Mouse (Mus musculus) testis, postnatal 14 days (tissue): Measurements from ENCODE around the gene Tarbp1.
"Not testable (repeated sequence)": the region's sequence is repeated elsewhere in the genome, so short reads cannot be mapped to it uniquely, and the experiment has no call there.

Experiments
- DNase-seq: peaks from one replicate; pipeline ENCODE4 v3.0.0; 2021; ENCODE audit warnings: low spot score

Gene Tarbp1

DNA sequence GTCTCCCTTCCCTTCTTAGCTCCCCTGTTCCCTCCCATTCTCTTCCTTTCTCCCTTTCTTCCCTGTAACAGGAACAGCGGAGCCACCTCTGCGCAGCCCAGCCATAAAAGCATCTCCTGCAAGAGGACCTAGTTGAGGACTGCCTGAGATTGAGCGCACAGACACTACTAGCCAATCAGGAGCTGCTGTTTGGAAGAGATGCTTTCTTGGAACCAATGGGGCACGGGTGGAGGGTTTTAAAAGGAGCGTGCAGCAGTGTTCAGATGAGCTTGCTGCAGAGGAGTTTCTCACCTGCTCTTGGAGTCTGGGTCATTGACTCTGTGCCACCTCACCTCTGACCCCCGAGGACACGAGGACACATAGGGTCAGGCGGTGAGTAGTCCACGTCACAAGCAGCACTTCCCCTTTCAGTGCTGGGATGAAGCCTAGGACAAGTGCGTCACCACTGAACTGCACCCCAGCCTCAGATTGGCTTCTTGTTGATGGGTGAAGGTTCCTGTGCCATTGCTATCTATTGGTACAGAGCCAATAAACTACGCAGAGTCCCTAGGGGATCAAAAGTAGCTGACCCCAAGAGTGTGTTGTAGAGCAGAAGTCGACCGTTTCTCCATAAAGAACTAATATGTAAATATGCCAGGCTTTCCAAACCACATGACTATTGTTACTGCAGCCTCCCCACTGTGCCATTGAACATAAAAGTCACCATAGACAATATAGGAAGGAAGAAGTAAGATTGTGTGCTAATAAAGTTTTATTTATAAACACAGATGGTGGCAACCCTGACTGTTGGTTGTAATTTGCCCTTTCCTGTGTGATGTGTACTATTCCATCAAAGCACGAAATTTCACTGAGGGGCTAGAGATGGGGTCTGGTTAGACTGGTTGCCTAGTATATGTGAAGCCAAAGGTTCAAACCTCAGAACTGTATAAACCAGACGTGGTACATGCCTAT lies 19.6 kb upstream of the Tarbp1 start:
- DNase-seq: no peak

DNA sequence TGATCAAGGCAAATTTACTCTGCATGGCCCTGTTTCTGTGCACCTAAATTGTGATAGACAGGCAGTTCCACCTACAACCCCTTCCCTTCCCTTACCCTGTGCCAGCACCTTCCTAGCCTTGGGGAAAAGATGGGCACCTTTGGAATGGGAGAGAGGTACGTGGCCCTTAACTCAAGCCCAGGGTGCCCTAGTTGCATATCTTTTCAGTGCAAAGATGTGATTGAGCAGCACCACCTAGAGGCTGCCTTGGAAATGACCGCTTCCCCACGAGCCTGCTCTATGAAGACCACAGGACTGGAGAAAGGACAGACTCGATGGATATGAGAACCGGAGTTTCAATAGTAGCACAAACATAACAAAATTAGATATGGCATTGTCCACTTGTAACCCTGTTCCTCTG lies 8.1 kb upstream of the Tarbp1 start:
- peak; percentile 46 for DNase-seq

DNA sequence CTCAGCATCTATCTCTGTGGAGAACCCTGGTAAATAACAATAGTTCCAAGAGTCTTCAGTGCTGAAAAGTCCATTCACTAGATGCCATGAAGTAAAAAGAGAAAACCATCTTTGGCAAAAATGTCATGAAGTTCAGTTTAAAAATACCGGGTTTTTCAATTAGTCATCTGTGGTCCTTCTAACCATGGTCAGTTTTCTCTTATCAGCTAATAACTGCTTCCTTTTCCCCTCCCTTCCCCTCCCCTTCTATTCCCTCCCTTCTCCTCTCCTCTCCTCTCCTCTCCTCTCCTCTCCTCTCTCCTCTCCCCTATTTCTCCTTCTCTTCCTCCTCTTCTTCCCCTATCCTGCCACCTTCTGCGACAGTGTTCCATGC lies 7.5 kb upstream of the Tarbp1 start:
- DNase-seq: no peak

DNA sequence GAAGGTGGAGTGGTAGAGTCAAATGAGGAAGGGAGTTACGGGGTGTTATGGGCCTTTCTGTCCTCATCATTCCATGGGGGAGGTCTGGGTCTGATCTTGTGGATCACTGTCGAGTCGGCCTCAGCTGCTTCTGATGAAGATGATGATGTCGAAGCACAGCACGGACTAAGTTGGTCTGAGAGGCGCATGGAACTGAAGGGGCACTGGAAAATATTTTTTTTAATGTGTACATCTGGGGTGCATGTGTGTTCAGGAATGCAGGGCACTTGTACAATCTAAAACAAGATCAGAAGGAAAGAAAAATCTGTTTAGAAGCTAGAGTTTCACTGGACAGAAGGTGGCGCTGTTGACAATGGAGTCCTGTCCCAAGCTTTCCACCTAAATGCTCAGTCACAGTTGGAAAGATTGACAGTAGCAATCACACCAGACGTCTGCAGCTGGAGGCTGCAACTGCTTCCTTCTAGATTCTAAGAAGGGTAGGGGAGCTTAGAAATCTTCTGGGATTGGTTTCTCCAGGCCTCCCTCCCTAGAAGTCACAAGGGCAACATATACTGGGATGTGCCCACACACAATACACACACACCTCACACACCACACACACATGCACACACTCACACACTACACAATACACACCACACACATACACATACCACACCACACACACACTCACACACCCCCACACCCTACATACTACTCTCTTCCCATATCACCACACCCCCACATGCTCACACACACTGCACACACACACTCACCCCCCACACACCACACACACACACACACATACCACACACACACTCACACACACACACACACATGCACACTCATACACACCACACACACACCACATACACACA lies 6.9 kb upstream of the Tarbp1 start:
- DNase-seq: no peak

DNA sequence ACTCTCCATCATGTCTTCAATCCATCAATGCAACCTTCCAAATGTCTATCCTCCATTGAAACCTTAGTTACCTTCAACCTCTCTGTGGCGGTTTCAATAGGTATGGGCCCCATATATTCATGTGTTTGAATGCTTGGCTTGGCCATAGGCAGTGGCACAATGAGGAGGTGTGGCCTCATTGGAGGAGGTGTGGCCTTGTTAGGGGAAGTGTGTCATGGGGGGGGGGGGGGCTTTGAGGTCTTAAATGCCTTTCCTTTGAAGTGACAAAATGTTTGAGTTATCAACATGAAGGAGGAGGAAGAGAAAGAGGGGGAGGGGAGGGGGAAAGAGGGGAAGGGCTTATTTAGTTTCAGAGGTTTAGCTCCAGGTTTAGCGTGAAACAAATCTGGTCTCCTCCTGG lies 5.5 kb upstream of the Tarbp1 start:
- DNase-seq: no peak

DNA sequence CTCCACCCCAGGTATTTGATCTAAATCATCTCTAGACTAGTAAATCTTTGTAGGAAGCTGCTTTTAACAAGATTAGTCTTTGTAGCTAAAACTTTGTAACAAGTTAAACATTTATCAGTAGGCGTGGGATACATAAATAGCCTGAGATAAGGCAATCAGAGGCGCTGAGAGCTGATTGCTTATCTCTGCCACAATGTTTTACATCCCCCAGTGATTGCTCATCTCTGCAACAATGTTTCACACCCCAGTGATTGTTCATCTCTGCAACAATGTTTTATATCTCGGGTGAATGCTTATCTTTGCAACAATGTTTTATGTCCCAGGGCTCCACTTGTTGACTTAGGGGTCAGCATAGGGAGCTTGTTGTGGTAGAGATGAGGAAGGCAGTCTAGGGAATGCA lies 3.8 kb upstream of the Tarbp1 start:
- DNase-seq: peak; percentile 68

DNA sequence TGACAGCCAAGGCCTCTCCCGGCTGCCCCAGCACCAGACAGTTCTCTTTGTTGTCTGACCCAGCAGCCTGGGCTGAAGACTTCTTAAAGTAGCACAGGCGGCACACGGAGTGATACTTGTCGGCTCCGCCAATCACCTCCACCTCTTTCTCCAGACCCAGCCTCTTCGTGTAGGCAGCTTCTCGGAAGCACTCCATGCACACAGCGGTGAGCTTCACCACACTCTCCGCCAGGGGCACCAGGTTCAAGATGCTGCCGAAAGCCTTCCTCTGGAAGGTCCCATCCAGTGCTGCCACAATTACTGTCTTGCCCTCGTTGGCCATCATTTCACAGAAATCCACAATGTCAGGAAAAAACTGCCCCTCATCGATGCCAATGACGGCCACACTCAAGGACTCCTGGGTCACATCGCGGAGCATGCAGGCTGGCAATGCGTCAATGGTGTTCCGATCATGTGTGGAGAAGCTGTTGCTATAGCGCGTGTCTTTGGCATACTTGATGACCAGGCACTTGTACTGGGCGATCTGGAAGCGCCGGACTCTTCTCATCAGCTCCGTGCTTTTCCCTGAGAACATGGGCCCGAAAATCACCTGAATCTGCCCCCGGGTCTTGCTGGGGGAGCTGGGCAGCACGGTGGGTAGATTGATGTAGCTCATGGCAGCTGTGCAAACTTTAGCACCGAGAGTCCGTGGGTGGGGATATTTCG lies 1.4 kb upstream of the Tarbp1 start:
- DNase-seq: not testable (repeated sequence)

DNA sequence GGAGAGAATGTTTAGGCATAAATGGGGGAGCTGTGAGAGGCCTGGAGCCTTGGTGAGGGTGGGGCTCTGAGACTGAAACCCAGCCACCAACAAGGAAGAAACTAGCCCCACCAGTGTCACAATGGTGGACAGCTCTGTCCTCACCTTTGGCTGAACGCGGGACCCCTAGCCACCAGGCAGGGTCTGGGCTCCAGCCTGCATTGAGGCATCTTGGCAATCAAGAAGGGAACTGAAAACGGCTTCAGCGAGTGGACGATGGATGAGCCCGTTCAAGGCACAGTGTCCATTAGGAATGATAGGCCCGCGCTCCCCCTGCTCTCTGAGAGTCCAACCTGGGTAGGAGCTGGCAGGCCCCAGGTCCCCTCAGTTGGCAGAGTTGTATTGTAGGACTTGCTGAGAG lies 873 bp upstream of the Tarbp1 start:
- DNase-seq: not testable (repeated sequence)

DNA sequence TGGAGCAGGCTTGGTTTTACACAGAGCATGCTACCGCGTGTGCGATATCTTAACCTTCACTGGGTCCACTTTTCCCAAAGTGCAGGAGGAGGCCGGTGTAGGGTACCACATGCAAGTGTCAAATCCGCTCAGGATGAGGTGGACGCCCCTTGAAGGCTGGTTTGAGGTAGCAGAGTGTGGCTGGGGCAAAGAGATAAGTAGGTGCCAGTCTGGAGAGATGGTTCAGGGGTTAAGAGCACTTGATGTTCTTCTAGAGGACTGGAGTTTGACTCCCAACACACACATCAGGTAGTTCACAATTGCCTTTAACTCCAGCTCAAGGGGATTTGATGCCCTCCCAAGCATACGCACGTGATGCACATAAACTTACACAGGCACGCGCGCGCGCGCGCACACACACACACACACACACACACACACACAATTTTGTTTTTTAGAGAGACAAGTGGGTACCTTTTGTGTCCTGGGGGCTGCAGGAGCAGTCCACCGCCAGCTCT lies 1.0 kb downstream of the Tarbp1 start:
- DNase-seq: no peak

DNA sequence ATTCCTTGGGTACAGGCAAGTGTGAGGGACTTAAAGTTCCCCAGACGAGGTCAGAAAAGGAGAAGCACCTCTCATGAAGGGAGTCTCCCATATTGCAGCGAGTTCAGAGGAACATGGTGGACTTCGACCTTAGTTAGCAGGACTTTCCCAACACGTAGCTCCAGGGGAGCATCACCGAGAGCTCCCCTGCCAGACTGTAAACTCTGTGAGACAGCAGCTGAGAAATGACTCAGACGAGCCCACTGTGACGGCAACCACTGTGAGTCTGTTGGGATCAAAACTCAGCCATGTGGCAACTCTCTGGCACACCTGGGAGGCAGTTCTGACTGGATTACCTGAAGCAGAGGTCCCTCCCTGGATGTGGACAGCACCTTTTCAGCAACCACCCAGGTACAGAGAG lies 10.8 kb downstream of the Tarbp1 start:
- DNase-seq: no peak

DNA sequence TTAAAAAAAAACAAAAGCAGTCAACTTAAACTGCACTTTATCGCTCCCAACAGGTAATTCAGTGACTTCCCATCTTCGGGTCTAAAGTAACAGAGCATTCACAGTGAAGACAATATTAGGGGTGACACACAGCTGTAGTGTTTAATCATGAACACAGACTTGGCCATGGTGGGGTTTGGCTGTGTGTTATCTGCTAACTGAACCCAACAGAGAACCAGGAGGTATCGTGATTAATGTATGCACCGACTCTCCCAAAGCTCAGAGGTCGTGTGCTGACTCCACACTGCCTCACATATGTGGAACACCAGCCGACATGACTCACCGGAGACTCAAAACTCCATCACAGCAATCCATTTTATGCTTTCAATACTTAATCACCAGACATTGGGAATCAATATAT lies 13.1 kb downstream of the Tarbp1 start:
- no peak for DNase-seq

DNA sequence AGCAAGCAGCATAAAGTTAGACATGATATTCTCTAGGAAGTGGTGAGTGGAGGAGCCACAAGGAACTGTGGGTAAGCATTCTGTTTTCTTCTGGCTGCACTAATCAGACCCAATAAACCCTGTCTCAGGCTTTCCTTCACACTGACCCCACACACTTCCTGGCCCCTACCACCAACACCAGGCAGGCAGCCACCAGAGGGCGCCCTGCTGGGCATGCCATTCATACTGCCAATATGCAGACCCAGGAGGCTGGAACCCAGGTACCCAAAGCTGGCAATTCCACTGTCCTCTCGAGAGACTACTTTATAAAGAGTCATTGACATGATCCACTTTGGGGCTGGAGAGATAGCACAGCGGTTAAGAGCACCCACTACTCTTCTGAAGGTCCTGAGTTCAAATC lies 14.6 kb downstream of the Tarbp1 start:
- no peak for DNase-seq

DNA sequence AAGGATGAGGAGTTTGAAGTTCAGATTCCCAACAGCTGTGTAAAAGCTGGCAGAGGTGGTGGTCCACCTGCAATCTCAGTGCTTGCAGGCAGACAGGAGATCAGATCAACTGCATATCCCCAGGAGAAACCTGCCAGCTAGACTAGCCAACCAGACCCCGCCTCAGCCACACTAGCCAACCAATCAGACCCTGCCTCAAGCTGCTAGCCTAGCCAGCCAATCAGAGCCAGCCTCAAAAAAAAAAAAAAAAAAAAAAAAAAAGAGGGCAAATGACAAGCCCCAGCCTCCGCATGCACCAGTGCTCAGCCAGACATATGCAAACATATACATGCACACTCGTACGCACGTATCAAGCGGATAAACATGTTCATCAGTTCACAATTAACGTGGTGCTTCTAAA lies 19.5 kb downstream of the Tarbp1 start:
- no peak for DNase-seq

DNA sequence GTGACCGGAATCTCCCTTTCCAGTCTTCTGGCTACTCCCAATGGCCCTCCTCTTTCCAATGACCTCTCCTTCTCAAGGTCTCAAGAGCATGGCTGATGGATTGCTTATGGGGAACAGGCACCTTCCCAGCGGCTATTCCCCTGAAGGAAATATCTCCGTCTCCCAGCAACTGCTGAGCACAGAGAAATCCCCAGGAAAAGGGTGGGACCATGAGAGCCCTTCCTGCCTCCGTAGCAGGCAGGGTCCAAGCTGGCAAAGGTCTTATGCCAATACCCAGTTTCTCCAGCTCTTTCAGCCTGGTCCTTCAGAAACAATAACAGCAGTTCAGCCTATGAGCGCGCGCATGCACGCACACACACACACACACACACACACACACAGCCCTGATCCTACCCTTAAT lies 23.7 kb downstream of the Tarbp1 start:
- no peak for DNase-seq

DNA sequence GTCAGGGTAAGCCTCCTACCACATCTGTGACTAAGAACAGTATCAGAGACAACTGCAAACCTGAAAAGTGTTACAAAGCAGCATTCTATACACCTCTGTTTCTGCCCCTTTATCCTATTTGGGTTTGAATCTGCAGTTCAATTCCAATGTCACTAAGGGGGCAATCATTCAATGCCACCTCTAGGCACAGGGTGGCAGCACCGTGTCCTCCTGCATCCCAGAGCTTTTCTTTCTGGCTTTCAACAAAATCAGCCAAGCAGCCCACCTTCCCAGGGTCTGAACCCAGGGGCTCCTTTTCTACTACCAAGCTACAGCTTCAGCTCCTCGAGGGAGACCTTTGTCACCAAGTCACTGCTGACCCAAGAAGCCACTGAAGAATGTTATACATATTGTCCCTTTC lies 35.9 kb downstream of the Tarbp1 start:
- DNase-seq: no peak

DNA sequence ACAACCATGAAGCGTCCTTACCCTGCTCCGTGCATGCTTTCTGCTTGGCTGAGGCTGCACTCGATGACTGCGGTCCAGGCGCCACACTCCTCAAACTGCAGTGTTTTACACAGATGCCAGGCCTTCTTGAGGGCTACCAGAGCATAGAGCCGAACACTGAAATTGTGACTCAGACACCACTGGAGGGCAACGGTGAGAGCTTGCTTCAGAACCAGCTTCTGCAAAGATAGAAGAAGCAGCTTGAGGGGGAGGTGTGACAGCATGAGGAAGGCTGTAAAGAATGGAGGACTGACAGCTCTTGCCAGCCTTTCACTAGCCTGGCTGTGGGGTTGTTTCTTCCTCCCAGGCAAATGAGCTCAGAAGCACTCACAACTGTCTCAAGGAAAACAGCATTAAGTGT lies 41.0 kb downstream of the Tarbp1 start:
- no peak for DNase-seq

DNA sequence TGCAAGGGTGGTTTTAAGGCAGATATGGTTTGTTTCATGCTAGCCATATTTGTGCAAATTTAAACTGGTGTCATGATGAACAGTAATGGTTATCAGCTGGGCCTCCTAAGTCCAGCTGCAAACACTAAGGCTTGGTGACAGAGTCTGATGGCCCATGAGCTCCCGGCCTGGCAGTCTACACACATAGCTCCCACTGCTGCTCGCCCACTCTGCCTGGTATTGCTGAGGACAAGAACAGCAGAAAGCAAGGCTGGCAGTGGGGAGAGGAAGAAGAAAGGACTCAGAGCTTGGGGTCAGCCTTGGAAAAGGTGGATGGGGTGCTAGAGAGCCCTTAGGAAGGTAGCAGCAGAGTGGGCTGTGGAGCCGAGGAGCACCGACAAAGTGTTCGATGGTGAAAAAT lies 45.2 kb downstream of the Tarbp1 start:
- DNase-seq: no peak

DNA sequence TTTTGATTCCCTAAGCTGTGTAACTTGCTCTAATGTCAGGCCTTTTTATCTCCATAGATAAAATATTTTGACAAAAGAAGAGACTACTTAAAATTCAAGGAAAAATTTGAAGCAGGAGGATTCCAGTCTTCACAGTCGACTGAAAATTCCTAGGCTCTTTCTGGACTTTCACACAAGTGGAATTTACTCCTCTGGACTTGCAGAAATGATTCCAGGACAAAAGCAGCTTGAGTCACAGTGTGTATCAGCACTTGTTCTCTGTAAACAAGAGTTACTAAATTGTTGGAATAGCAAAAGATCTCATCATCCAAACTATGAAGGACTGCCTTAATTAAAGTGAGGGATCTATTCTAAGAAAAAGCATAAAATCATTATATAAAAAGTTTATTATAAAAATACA lies 49.9 kb downstream of the Tarbp1 start:
- DNase-seq: no peak

DNA sequence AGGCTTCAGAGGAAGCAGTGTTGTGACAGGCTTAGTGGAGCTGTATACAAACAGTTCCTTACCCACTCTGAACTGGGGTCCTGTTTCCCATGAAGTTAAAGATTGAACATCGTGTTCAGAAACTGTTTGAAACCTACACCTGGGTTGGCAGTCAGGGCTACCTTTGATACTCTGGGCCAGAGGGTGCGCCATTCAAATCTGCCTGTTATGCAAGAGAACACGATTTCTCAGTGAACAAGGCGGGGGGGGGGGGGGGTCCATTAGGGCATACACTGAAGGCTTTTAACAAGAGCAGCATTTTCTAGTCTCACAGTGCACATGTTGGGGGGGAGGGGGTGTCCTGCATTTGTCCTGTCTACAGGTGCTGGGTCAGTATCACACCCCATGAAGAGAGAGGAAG lies 50.7 kb downstream of the Tarbp1 start:
- no peak for DNase-seq

DNA sequence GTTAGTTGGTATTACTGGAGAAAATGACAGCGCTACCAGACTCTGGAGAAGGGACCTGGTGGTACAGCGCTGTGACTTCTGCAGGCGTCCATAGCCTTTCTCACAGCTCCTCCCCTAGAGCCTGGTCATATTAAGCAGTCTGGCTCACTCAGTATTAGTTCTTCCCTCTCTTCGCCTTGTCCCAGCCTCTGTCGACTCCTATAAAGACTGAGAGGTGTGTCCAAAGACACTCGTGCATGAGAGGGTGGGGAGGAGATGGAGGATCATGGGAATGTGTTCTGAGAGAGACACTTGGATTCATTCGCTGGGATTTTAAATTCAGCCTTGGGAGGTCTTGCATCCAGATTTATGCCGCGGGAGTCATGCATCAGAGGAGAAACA lies 52.0 kb downstream of the Tarbp1 start:
- no peak for DNase-seq

DNA sequence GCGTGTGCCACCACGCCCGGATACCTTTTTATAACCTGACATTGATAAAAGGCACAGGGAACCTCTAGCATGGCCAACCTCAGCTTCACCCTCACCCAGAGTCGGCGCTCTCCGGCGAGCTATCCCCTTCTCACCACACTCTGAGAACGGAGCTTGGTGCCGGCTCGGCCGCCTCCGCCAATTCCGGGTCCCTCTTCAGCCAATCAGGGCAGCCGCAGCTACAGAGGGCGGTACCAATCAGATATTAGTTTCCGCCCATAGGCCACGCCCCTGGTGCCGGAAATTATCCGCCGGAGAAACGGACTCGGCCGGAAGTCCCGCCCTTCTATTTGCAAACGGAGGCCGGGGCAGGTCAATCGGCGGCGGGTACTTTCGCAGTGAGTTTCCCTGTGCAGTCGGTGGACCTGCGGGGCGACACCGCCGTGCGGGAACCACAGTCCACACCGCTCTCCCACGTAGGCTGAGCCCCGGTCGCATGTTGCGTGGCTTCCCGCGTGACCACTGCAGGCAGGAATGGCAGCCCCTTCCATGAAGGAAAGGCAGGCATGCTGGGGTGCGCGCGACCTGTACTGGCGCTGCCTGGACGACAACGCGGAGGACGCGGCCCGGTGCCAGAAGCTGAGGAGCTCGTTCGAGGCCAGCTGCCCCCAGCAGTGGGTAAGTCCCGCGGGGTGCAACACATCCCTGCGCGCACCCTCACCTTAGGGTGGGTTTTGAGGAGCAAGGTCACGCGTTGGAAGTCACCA lies 52.5 kb downstream of the Tarbp1 start, which contains the start of gene Coa6:
TSS of gene Coa6 (plus strand) at position 342 of the 746 bp plus-strand sequence.
- peak; percentile 97 for DNase-seq

DNA sequence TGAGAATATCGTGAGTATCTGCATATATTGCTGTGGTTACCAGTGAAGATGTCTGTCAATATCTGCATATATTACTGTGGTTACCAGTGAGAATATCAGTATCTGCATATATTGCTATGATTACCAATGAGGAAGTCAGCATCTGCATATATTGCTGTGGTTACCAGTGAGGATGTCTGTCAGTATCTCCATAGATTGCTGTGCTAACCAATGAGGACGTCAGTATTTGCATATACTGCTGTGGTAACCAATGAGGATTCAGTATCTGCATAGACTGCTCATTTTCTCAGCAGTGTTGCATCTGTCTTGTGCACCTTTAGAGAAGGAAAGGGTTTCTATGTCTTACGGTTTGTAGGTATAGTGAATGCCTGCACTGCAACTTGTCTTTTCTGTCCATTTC lies 54.0 kb downstream of the Tarbp1 start:
- no peak for DNase-seq
